Mouse (Mus musculus) left cerebral cortex, postnatal 25 days (tissue): ENCODE measurements at regions not wholly inside any gene's neighbourhood (a gene's known extent, or its start where the extent isn't known, plus 50 kb on each side); places are given as distances from the start of the nearest gene placed in this dataset.

ENCODE experiments used
- DNase-seq, 2 experiments: peaks; one replicate each; pipeline ENCODE4 v3.0.0; 2022; ENCODE audit warnings: low spot score in 2 of 2, mixed read lengths in 1 of 2
- intact Hi-C: fragments of 180-260 bp; cut with DNase I; formaldehyde crosslinking; loops from one replicate; pipeline ENCODE4 v1.15.1; 2025

DNA sequence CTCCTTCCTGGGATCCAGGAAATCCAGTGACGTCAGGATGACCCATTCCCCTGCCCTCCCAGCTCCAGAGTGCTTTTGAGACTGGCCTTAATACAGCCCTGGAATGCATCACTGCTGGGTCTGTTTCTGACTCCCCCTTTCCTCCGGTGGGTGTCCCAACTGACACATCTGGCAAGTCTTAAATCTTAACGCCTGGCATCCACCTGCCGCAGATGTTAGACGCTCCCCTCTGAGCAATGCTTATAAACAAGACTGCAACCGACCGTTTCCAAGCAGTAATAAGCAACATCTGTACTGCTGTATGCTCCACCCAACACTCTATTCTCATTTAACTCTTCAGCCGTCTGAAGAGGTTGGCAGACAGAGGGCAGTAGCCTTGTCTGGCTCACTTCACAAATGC lies 161.7 kb upstream of the Prok2 start:
- DNase-seq, result no peak
- intact Hi-C loops, result no loop called here

DNA sequence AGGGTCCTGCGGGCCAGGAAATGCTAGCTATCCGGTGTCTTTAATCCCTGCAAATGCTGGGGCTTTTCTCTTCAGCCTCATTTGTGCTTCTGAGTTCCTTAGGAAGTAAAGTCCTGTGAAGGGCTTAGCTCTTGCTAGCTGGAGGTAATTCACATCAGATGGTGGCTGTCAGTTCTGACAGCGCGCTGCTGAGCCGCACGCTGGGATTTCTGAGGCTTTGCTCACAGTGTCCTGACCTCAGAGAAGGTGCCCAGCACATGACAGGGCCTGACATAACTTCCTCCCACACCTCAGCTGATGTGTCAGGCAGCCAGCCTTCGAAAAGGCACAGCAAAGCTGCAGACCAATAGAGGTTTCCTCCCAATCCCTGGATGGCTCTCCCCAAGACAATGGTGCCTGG lies 158.6 kb upstream of the Prok2 start:
- DNase-seq, result no peak
- intact Hi-C loops, result no loop called here

DNA sequence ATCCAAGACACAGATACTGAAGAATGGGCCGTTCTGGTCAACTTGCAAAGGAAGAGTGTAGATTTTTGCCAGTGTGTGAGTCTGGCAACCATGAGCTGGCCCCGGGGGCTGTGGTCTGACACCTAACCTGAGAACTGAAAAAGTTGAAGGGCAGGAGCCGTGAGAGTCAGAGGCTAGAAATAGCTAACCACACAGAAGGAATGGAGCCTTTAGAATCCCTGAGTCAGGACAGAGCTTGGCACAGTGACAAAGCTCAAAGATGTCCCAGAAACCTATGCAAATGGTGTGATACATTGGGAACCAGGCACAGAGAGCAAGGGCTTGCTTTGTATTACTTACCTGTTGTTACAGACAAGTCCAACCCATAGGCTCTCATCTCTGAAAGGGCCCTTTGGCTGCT lies 157.9 kb upstream of the Prok2 start:
- peak in 1 of 2 experiments; percentile 19 for DNase-seq
- intact Hi-C loops, result no loop called here

DNA sequence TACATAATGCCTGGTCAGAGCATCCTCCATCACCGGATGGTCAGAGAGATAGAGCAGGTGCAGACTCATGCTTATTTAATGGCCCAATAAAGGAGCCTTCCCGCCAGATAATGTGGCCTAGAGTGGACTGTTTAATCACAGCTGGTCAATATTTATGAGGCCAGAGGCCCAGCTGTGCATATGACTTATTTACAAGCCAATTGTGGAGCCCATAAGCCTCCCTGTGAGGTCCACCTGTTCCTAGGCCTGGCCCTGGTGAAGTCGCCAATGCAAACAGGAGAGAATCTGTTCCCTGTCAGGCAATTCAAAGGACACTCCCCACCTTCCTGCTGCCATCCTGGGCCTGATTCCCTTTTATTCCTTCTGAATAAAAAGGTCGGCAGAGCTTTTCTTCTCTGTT lies 155.4 kb upstream of the Prok2 start:
- intact Hi-C loops, result no loop called here
- DNase-seq, result no peak

DNA sequence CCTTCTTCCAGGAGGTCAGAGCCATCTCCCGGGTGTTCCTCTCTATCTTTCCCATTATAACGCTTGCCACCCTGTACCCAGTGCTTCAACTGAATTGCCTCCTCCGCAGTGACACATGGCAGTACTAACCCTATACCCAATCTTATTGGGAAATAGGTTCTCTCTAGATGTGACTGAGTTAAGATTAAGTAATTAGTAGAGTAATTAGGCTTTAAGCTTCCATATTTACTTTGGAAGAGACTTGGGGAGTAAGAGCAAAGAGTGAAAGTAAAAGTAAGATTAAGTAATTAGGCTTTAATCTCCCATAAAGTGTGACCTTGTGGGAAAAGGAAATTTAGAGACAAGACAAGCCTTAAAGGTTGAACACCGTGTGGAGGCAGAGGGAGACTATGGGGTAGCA lies 148.7 kb upstream of the Prok2 start:
- DNase-seq, result no peak
- intact Hi-C loops, result no loop called here

DNA sequence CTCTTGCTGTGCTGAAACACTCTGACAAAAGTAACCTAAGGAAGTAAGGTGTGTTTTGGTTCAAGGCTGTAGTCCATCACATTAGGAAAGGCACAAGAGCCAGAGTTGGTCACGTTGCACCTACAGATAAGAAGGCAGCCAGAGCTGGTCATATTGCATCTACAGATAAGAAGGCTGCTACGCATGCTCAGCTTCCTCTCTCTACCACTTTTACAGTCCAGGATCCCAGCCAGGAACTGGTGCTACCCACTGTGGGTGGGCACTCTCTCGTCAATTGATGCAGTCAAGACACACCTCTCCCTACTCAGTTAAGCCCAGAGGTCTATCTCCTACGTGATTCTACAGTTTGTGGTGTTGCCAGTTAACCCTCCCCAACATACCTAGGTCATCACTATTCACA lies 147.8 kb upstream of the Prok2 start:
- DNase-seq, result no peak
- intact Hi-C loops, result no loop called here

DNA sequence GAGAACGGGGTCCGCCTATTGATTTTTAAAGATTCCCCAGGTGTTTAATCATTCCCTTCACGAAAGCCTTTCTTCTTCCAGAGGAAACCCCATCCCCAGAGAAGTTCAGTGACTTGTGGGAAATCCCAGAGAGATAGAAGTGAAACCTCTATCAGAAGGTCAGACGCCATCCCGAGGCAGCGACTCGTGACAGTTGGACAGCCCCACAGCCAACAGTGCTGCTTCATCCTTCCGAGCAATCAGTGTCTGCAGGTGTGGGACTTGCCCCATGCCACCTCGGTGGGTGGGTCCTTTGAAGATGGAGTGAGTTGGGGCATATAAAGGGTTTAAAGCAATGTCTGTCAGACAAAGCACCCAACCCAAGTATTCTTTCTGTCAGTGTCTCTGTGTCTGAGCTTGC lies 139.9 kb upstream of the Prok2 start:
- intact Hi-C loops, result no loop called here
- no peak for DNase-seq

DNA sequence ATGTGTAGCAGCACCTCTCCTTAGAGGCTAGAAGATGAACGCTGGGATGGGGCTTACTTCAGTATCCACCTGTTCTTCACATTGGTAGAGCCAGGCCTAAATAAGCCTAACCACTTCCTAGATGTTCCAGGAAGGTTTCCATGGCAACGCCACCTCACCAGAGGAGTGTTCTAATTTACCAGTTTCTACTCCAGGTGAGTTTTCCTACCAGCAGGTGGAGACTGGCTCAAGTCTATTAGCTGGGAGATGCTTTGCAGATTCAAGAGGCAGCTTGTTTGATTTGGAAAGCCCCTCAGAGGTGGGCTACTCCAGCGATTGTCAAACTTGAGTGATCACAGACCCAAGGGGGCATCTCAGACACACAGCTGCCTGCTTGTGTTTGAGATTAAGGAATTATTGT lies 138.8 kb upstream of the Prok2 start:
- intact Hi-C loops, result no loop called here
- DNase-seq, result peak; percentile 55 to 72

DNA sequence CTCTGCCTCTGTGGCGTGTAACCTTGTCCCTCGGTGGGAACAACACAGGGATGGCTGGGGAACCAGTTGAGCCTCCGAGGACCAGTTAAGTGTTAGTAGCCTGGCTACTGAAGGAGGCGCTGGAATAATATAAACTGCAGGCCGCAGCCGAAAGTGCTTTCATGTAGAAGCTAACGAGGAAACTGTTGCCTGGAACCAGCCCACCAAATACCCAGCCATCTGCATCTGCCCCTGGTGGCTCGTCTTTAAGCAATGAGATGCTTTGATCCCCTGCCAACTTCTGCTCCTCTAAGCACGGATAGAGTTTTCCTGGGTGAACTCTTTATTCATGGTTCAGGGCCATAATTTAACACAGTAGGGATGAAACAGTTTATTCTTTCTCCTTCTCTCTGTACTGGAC lies 137.2 kb upstream of the Prok2 start:
- intact Hi-C loops, result no loop called here
- DNase-seq, result no peak

DNA sequence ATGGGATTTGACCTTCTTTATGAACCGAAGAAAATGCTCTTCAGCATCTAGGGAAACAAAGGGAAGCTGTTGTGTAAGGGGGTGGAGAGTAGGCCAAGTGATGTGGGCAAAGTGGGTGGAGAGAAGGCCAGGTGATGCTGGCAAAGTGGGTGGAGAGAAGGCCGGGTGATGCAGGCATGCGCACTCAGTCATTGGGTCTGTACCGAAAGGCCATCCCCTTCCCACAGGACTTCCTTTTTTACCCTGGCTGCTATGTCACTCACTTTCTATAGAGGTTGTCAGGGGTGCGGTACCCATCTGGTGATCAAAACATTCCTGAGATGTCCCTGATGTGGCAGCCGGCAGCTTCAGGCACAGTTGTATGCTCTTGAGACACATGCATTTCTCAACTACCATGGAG lies 131.2 kb upstream of the Prok2 start:
- intact Hi-C loops, result no loop called here
- no peak for DNase-seq

DNA sequence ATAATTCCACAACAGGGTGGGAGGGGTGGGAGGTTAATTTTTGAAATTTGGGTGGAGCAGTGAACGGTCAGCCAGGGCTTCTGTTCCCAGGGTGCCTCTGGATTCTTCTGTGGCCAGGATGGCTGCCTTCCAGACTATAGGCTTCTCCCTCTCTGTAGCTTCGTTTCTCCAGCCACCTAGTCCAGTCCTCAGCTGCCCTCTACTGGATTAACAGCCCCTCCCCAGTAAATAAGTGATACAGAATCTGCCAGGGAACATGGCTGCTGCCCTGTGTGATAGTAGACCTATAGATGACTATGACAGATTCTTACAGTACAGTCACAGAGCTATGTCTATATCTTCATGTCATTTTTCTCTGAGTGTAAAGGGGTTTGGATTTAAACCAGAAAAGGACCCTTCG lies 127.5 kb upstream of the Prok2 start:
- intact Hi-C loops, result no loop called here

DNA sequence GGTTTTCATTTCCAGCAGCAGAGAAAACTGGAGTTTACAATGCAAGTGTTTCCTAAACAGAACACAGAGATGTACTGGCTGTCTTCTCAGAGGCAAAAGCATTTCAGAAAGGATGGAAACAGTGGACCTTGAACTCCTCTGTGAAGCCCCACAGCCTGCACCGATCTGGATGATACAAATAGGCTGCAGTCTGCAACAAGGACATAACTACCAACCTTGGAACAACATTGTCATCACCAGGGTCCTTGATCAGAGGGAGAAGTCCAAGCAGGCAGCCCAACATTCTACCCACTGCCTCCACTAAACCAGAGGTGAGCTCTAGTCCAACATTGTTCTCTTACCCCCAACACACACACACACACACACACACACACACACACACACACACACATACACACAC lies 124.5 kb upstream of the Prok2 start:
- no peak for DNase-seq
- intact Hi-C loops, result no loop called here

More for the DNA sequence above, 127.5 kb upstream of the Prok2 start:
- DNase-seq, result no peak

DNA sequence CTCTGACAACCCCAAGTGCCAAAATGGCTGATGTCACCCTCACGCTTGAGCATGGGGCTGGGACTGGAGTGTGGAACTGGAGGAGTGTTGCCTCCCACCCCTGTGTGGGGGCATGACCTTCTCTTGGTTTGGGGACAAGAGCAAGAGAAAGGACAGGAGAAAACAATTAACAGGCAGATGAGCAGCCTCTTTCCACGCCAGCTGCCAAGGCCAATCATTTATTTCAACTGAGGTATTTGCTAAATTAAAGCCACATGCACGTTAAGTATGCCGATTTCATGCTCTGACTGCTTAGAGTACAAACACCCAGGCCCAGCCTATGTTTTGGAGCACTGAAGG lies 119.3 kb upstream of the Prok2 start:
- intact Hi-C loops, result no loop called here
- DNase-seq, result no peak

DNA sequence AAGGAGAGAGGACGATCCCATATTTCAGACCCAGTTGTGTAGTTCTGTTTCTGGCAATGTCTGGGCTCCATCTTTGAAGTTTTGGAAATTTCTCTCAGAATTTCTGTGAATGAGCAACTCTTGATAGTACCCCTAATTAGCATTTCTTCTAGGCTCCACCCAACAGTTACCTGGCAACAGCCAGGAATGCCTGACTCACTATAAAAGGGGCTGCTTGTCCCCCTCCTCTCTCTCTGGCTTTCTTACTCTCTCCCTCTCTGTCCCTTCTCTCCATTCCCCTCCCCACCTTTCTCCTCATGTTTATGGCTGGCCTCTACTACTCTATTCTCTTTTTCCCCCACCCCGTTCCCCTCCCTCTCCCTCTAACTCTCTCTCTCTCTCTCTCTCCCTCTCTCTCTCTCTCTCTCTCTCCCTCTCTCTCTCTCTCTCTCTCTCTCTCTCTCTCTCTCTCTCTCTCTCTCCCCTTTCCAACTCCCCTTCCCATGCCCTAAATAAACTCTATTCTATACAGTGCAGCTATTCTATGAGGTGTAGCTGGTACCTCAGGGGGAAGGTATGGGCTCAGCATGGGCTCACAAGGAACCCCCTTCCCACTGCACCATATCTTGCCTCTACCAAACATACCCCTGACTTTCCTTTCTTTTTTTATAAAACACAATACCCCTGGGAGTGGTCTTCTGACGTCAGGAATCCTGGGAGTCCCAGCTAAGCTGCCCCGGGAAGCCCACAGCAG lies 118.7 kb upstream of the Prok2 start:
- DNase-seq, result no peak

DNA sequence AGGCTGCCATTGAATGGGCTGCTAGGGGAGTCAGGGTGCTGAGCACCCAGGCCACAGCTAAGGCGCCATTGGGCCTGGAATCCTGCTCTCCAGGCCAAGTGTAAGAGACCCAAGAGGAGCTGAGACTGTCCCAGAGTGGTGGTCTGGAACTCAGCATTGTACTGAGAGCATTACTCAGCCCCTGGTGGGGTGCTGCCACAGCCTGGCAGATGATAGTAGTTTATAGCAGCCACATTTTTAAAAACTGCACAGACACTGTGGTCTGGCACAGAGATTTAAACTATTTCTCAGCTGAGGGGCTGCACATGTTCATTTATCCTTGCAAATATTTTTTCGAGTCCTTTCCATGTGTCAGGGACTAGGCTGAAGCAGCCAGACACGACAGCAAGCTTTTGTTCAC lies 117.3 kb upstream of the Prok2 start:
- no peak for DNase-seq
- intact Hi-C loops, result no loop called here

More for the DNA sequence above, 118.7 kb upstream of the Prok2 start:
- intact Hi-C loops, result no loop called here

DNA sequence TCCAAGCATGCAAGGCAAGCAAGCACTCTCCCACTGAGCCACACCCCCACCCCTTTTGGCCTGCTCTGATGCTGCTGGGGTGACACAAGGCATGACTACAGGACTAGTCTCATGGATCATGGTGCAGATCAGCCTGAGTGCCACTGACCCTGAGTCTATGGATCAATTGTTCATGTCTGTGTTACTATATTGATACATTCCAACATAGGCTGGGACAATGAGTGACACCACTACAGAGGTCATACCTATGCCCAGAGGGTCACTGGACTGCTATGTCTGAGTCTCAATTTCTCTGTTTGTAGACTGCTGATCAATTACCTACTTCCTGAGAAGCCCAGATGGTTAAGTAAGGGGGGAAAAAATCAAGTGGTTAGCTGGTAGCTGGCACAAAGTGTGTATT lies 116.5 kb upstream of the Prok2 start:
- intact Hi-C loops, result no loop called here
- DNase-seq, result no peak

DNA sequence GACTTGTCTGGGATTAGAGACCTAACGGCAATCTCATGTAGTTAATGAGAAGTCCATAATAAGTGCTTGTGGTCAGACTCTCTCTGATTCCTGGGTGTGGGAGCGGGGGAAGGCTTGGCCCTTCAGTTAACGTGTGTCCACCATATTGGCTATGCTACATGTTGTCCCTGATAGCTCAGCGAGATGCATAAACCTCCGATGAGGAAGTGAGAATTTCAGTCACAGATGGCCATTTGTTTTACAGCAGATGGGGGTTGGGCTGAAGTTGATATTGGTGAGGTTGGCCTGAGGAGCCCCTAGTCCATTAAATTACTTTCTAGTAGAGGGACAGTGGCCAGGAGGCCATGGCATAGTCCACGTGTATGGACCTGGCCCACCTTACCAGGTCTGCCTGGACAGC lies 114.6 kb upstream of the Prok2 start:
- intact Hi-C loops, result no loop called here
- DNase-seq, result no peak

DNA sequence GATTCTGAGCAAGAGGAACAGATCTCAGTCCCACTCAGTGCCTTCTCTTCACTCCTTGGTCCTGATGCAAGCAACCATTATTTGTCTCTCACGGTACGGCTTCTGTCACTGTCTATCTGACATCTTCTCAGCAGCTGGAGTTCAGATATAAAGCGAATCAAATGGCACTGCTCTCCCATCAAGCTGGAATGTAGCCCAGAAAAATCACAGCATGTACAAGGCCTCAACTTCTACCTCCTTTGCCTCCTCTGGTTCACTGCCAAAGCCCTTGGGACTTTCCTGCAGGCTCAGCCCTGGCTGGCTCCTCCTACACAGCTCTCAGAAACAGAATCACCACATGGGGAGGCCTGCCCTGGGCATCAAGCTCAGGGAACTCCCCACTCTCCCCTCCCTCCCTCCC lies 107.1 kb upstream of the Prok2 start:
- intact Hi-C loops, result no loop called here

DNA sequence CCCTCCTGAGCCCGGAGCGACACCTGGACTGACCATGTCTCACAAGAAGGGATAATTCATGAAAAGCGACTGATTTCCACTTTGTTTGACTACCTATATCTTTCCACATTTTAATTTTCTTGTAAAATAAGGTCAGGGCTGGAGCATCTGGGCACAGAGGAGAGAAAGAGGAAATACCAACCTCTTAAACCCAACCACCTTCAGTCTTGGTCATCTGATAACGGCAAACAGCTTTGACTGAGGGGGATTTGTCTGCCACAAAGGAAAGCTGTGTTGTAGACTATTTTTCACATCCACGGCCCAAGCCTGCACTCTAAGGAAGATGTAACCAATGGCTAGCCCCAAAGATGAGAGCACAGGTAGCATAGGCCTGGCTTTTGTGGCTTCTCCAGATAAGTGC lies 101.4 kb upstream of the Prok2 start:
- intact Hi-C loops, result no loop called here
- no peak for DNase-seq

More for the DNA sequence above, 107.1 kb upstream of the Prok2 start:
- DNase-seq, result peak in 1 of 2 experiments; percentile 35

DNA sequence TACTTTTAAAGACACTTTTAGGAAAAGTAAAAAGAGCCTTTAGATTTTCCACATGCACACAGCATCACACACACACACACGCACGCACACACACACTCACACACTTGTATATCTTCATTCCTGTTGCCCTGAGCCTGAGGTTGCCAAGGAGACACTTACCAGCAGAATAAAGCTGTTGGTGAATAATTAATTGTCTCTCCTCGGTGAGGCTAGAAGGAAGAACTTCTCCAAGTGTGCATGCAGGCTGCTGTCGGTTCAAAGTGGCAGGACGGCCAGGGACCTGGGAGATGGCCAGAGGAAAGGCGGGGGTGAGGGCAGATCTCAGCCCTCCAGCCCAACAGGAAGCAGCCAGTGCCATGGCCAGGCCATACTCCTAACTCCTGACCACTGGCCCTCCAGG lies 98.6 kb upstream of the Prok2 start:
- no peak for DNase-seq
- intact Hi-C loops, result no loop called here

DNA sequence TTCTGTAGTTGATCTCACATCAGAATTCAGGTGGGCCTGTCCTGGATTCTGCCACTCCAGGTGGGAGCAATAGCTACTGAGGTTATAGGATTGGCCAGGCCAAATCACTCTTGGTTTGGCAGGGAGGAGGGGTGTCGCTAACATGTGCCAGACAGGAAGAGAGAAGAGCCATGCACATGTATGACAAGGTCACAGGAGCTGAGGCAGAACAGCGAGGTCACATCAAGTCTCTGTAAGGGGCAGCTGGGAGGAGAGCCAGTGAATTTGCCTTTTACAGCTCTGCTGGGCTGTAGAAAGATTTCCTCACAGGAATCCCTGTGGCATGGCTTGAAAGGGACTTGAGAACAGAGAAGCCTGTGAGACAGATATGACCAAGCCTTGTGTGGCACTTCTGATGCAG lies 96.3 kb upstream of the Prok2 start:
- no peak for DNase-seq
- intact Hi-C loops, result no loop called here

DNA sequence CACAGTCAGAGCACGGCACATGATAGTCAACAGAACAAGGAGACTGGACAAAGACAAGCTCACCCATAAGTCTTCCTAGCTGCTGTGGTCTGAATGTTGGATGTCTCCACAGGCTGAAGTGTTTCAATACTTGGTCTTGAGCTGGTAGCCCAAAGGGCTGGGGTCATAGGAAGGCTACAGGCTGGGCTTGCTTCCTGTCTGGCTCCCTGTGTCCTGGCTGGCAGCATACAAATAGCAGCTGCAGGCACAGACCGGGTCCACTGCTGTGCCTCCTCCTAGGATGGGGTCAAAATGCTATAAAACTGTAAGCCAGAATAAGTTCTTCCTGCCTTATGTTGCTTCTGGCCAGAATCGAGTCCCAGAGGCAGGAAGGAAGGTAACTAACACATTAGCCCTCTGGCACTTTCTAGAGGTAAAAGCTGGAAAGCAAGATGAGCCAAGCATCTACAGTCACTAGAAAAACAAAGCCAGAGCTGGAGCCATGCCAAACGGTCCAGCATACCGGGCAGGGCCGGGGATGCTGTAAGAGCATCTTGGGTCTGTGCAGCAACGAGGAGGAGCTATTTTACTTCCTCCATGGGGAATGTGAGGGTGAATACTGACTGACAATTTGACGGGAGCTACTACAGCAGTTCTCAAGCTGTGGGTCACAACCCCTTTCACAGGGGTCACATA lies 93.2 kb upstream of the Prok2 start:
- DNase-seq, result no peak
- intact Hi-C loops, result no loop called here
